Mouse (Mus musculus) testis, postnatal 10 days (tissue): ENCODE measurements at regions not wholly inside any gene's neighbourhood (a gene's known extent, or its start where the extent isn't known, plus 50 kb on each side); places are given as distances from the start of the nearest gene placed in this dataset.
"Not testable (repeated sequence)": the region's sequence is repeated elsewhere in the genome, so short reads cannot be mapped to it uniquely, and the experiment has no call there.

Experiments
- DNase-seq: peaks from one replicate; pipeline ENCODE4 v3.0.0; 2021; ENCODE audit warnings: low spot score

DNA sequence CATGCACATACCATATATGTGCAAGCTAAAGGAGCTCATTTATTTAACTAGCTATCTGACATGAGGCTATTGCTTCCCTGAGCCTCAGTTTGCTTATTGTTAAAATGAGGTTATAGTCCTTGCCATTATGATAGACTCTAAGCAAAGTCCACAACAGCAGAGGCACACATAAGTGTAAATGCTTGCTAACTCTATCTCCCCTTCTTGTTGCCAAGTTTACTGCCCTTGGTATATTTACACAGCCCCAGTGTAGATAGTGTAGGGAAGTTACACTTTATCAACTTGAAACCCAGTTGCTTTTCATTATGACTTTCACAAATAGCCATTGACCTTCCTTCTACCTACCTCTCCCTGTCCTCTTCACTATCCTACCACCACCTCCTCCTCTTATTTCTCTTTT, 782.6 kb upstream of the Agtr1b start:
- no peak for DNase-seq

DNA sequence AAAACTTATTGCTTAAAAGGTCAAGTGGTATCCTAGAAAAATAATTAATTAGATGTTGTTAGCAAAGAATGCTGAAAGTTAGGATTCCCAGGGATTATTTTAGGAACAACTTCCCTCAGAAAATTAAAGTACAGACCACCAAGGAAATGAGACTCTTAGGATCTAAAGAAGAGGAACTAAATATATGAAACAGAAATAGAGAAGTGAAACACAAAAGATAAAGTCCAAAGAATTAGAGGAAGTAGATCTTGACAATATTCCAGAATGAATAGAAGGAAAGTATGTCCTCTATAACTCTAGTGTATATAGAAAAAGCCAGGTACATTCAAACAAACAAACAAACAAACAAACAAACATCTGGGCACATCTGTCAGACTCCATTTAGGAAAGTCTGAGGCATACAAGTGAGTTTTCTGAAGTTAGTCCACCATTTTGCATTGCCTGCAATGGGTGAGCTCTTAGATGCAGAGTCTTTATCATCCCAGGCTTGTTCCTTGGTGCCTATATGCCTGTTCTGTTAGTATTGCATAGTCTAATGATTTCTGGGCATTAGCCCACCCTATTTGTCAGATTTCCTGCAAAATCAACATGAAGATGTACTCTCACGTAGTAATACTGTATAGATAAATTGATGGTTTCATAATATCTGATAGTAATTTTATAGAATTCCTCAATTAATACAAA, 762.0 kb upstream of the Agtr1b start:
- no peak for DNase-seq

DNA sequence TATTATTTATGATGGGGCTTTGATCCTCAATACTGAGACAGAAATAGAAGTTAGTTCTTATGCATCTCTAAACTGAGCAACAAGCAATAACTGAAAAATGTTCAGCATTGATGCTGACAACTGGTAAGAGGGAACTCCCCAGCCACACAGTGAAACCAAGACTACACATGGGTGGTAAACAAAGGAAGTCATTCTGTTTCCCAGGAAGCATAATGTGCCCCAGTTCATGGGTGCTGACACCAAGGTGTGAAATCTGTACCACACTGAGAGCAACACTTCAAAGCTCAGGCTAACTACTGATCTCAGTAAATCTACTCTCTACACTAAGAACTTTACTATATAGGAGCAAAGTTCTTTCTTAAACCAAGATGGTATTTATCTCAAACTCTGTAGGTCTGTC, 759.2 kb upstream of the Agtr1b start:
- DNase-seq = no peak

GRCm38 (mm10) chr3:21118164-21118902, 751.4 kb upstream of the Agtr1b start:
- DNase-seq = no peak

DNA sequence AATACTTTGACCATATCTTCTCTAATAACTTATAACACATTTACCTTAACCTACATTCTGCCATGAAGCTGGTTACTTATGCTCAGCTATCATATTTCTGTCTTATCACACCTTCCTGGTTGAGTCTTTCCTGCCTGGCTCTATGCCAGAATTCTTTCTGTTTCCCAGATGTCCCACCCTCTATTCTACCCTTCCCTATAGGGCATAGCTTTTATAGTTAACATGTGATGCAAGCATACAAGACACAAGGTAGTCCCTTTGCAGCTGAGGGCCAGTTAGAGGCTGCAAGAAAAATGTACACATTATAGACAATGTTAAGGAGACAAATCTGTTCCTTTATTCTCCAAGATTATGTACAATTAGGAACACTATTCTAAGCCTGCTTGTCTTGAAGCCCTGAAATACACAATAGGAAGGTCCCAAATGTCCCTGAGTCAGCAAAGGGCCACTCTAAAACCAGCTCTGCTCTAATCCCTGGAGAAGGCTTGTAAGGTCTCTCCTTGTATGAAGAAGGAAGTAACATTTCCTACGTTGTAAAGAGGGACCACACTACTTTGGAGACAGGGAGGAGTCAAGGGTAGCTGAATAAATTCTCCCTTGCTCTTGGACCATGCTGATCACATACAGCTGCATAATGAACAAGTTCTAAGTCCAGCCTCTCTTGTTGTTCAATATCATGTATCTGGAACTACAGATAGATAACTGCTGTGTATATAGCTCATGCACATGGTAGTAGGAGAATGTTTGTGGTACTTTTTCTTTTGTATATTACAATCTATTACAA, 745.0 kb upstream of the Agtr1b start:
- no peak for DNase-seq

DNA sequence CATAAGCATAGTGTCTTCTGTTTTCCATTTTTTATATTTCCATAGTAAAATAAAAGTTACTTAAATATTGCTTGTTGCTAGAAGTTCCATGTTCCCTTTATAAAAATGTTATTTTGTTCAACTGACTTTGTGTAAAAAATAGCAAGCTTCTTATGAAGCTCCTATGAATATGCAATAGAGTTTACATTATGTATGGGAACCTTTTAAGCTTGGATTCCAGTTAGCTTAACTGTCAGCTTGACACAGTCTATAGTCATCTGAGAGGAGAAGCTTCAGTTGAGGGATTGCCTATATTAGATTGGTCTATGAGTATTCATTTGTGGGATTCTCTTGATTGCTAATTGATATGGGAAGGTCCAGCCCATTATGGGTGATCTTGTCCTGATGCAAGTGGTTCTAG, 723.2 kb upstream of the Agtr1b start:
- no peak for DNase-seq

GRCm38 (mm10) chr3:21086426-21086825, 719.4 kb upstream of the Agtr1b start:
- DNase-seq = no peak

DNA sequence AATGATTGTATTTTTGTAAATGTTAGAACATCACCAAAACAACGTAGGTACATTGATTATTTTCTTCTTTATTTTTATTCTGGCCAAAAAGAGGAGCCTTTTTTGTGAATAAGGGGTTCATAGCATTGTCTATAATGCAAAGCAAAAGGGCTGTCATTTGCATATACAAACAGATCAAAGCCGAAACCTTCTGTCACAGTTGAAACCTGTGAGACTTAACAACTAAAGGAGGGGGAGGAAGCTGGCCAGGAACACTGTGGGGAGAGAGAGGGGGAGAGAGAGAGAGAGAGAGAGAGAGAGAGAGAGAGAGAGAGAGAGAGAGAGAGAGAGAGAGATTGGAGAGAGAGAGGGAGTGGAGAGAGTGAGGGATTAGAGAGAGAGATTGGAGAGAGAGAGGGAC, 710.6 kb upstream of the Agtr1b start:
- DNase-seq = no peak

- DNase-seq = not testable (repeated sequence)
Observed at GRCm38 (mm10) chr3:21053337-21053736, 686.4 kb upstream of the Agtr1b start.

DNA sequence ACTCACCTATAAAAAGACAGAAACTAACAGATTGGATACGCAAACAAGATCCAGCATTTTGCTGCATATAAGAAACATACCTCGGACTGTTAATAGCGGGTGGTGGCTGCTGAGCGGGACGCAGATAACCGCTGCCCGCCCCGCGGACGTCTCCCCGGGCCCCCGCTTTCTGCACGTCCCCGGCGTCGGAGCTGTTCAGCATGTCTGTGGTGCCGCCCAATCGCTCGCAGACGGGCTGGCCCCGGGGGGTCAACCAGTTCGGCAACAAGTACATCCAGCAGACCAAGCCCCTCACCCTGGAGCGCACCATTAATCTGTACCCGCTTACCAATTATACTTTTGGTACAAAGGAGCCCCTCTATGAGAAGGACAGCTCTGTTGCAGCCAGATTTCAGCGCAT, 682.4 kb upstream of the Agtr1b start:
- DNase-seq = not testable (repeated sequence)

- DNase-seq = no peak
Observed at GRCm38 (mm10) chr3:21045981-21046380, 679.0 kb upstream of the Agtr1b start.

DNA sequence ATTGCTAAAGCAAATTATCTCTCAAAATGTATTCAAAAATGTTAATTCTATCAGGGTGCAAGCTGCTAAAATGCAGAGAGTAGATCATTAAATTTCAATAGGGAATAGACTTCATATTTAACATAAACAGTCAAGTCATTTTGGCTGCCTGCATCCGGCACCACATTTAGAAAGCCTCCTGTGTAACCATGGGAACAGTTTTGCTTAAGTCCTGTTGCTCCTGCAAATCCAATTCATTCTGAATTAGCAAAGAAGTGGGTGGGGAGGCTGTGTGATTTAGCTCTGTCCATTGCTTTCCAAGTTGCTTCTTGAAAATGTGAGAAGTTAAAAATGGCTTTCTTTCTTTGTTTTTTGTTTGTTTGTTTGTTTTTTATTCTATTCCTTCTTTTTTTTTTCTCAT, 658.9 kb upstream of the Agtr1b start:
- no peak for DNase-seq

GRCm38 (mm10) chr3:21020946-21021345, 654.0 kb upstream of the Agtr1b start:
- DNase-seq = no peak

DNA sequence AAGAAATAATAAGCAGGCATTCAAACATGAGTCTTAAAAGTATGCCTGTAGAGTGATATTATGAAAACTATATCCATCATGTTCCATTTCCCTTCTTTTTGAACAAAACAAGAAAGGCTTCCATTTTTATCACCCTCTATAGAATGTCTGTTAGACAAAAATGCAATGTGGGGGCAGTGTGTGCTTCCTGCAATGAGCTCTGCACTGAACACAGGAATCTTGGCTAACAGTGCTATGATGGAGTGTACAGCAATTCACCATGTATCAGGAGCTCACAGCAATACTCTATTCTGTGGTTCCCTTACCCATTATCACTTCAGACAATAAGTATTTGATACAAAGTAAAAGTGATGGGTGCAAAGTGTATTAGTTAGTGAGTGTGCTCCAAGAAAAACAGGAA, 653.3 kb upstream of the Agtr1b start:
- DNase-seq = no peak

DNA sequence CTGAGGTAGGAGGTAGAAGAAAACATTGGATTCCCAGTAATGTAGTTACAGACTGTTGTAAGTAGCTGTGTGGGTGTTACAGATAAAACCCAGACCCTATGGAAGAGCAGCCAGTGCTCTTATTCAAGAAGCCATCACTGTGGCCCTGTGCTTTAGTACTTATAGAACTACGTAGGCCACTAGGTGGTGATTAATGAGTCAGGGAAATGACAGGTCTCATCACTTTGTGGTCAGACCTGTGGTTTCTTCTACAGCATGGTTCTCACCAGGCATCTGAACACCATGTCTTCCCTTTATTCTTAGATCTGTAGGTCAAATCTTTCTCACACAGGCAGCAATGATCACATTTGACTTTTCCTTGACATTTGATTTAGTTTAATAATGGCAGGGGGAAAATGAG, 642.7 kb upstream of the Agtr1b start:
- DNase-seq = no peak

DNA sequence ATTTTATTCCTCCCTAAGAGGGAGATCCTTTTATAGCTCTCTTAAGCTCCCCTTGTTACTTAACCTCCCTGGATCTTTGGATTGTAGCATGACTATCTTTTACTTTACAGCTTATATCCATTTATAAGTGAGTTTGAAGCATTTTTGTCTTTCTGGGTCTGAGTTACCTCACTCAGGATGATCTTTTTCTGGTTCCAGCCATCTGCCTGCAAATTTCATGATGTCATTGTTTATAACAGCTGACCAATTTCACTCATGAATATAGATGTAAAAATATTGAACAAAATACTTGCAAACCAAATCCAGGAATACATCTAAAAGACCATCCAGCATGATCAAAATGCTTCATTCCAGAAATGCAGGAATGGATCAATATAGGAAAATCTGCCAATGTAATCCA, 631.3 kb upstream of the Agtr1b start:
- DNase-seq = no peak

GRCm38 (mm10) chr3:20989486-20989970, 622.6 kb upstream of the Agtr1b start:
- no peak for DNase-seq

DNA sequence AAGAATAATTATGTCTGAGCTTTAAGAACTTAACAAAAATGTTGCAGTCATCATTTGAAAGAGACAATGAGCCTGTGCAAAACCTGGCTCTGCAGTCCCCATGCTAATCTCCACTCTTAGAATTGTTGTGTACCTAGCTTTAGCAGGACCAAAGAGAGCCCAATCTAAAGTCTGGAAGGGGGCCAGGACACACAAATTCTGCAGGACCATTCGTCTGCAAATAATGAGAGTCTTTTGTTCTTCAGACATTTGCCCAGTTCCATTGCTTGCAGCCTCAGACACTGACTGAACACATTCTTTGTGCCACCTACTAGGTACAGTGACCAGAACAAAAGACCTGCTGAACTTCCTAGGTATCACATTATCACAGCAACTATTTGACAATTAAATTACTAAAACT, 620.0 kb upstream of the Agtr1b start:
- DNase-seq = no peak

GRCm38 (mm10) chr3:20986377-20986727, 619.4 kb upstream of the Agtr1b start:
- DNase-seq = no peak

DNA sequence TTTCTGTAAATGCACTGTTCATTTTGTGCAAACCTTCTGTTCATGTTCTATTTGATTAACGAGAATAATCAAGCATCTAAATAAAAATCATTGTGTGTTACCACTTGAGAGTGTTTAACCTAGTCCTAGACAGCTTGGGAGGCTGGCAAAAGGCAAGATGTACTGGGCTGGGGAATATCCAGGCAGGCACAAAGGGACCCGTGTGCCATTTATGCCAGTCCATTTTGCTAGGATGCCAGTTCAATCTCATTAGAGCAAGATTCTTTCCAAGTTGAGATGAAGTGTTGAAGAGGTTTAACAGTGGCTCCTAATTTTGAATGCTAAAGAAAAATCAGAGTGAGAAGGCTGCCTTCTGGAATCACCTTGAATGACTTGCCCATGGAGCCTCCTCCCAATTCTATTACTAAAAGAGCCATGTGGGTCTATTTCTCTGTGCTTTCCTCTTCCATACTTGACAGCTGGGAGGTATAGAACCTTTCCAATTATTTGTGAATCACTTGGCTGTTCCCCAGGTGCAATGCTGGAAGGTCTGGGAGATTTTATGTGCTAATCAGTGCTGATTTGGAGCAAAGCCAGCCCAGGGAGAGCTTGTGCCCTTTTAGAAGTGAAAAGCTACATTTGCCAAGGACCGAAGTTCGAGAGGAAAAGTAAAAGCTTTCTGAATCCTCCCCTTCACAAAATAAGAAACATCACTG, 618.9 kb upstream of the Agtr1b start:
- DNase-seq = peak; percentile 38

GRCm38 (mm10) chr3:20984146-20984545, 617.2 kb upstream of the Agtr1b start:
- DNase-seq = no peak

- DNase-seq = no peak
Observed at GRCm38 (mm10) chr3:20973077-20973476, 606.1 kb upstream of the Agtr1b start.
